Mouse (Mus musculus) T-cell, adult 2 months (primary cell): Measurements from ENCODE around the gene Zdhhc7.

Experiments used
- DNase-seq: peaks from one replicate; pipeline ENCODE4 v3.0.0; 2022; ENCODE audit warnings: low spot score

Gene Zdhhc7

DNA sequence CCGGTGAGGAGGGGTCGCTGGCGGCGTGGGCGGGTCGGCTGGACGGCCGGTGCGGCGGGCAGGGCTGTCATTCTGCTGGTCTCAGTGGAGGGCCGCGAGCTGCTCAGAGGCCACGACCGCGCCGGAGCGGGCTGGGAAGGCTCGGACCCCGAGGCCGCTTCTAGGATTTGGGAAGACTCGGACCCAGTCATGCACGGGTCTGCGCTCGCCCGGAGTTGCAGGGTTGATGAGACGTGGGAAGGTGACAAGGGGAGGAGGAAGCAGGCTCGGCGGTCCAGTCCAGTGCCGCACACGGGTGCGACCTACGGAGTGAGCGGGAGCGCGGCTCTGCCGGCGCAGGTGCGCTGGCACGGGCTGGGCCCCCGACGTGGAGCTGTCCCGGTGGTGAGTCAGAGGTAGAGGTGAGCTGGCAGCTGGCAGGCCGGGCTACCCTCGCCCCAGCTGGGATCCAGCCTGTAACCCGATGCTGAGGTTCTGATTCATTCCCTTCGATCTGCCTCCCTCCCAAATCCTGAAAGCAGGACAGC is 13.1 kb upstream of the Zdhhc7 start:
- DNase-seq: peak; percentile 26

DNA sequence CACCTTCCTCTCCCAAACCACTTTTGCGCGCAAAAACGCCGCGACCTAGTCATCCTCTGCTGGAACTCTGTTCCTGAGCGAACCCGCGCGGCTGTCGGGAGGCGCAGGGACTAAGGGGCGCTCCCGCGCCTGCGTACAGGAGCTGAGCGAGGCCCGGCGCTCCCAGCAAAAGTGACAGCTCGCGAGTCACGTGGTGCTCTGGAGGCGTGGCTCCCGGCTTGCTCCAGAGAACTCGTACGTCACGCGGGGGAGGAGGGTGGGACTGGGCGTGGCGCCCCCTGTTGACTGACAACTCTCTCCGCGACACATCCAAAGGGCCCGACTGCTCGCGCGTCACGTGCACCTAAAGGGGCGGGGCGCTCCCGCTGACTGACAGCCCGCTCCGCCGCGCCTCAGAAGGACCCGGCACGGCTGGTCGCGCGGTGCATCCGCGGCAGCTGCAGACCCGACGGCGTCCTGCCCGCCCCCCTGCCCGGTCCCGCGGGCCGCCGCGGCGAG is 12.5 kb upstream of the Zdhhc7 start, which contains the start of gene 6430548M08Rik:
Gene 6430548M08Rik (plus strand): TSS at position 395 of the 498 bp plus-strand sequence.
- peak; percentile 100 for DNase-seq

DNA sequence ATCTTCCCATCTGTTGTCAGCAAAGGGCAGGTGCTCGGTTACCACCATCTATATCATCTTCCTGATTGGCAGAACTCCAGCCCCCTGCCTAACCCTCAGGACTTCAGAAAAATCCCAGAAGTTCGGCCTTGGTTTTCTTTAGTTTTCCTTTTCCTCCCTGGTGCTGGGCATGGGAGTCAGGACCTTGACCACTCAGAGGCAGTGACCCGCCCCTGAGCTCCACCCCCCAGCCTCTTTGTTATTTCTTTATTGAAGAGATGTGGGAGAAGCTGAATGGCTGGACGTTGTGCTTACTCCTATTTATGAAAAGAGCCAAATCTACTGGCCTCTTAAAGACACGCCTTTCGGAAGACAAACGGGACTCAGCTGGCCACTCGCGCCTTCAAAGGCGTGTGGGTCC is 12.0 kb upstream of the Zdhhc7 start:
- no peak for DNase-seq

DNA sequence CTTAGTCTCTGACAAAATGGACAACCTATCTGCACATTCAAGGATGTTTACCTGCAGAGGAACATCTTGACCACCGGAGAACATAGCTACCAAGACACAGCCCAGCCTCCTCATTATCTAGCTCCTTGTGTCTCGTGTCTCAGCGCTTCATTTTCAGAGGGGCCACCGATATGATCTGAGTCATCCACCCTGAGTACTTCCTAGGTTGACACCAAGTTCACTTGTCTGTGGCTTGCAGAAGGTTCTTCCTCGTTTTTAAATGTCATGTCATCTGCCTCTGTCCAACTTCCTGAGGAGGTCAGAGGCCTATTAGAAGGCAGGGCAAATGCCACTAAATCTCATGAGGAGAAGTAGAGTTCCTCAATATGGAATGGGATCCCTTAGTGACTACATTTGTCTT is 11.3 kb upstream of the Zdhhc7 start:
- no peak for DNase-seq

DNA sequence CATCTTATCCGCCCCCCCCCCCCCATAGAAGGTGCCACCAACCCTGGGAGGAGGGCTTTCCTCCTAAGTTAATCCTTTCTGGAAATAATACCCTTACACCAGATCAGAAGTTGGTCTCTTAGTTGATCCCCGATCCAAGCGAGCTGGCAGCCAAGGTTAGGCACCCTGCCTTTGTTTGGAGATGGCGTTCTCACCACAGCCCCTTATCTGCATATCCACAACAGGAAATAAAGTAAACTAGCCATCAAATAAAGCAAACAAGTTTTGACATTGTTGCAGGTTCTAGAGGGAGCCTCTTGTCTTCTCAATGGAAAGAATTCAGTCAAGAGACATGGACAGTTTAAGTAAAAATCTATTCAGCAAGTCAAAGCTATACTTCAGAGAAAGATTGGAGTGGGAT is 10.1 kb upstream of the Zdhhc7 start:
- no peak for DNase-seq

DNA sequence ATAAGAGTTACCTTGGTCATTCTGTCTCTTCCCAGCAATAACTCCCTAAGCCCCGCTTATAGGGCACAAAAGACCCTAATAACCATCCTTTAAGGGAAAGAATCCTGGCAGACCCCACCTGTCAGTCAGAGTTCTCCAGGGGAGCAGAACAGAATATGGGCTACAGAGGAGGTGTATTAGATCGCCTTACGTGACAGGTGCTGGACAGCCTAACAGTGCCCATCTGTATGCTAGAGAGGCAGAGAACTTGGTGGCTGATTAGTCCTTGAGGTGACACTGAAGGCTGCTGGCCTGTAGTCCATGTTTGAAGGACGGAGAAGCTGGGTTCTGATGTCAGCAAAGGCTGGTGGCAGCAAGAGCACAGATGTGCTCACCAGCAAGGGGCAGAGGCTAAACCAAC is 9.7 kb upstream of the Zdhhc7 start:
- DNase-seq: no peak

DNA sequence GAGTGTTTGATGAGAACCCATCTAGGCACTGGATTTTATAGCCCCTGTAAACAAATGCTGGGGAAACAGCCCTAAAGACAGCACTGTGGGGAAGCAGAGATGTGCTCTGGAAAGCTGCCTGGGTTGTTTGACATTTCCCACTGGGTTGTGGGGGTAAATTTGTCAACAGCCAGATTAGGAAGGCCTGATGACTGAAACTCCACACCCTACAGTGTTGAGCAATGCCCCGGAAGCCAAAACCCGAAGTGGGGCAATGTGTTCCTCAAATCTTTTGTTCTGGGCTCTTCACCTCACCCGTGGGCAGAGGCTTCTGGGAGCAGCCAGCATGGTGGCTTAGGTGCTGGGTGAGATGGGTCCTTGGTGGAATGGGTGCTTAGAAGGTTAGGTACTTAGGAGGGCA is 7.9 kb upstream of the Zdhhc7 start:
- no peak for DNase-seq

DNA sequence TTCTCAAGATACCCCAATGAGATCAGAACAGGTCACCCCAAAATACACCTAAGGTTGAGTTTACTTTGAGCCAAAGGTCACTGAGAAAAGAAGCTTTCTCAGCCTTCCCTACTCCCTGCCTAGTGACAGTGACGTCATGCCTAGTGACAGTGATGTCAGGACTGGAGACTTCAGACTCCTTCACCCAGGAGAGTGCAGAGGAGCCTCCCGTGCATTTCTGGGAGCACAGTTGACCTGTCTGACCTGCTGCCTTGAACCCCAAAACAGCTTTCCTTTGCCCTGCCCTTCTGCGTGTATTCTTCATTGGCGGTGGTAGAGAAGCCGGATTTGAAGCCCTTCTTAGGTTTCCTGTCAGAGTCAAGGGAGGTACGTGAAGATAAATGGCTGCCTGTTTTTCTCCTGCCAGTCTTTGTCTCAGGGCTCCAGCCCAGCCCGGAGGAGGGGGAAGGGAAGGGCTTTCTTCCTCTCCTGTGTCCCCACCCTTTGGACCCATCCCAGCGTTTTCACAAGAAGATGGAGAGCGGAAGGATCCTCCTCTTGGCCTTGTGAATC is 3.5 kb upstream of the Zdhhc7 start:
- DNase-seq: peak; percentile 44

DNA sequence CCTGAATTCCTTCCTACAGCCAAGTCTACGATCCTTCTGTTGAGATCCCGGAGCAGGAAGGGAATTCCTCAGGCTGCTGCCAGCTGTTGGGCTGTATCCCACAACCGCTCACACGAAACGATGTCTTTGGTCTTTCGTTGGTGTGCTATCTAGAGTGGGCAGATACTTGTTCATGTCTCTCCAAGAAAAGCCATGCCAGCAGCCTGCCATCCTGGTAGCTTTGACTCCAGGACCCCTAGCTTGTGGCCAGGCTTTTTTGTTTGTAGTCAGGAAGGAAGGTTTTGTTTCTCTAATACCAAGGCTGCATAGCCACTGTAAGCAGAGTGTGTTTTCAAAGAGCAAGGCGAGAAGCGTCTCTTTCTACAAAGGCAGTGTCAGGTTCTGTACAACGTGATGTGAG is 2.6 kb upstream of the Zdhhc7 start:
- no peak for DNase-seq

DNA sequence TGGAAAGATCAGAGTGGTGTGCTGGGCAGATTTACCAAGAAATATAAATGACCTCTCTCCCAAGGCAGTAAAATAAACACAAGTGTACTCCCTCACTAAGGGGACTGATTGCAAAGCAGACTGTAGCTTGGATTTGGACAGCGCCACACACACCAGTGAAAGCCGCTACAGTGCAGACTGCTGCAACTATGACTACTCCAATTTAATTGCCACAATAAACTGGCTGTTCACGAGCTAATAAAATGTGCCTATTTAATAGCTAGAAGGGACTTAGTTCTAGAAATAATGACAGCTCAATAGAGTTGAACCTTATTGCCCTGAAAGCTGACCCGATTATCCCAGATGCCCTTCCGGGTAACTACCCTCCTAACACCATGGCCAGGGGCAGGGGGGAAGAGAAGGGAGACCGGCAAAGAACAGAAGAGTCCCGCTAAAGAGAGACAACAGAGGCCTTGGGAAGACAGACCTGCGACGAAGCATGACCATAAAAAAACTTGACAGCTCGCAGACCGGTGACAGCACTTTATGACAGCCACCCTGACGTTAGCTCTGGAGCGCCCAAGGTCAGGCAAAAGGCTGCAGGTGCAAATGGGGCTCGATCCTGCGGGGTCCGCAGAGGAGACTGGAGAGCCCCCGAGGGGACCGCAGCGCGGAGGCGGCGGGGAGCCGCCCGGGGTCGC is 754 bp downstream of the Zdhhc7 start:
- no peak for DNase-seq

DNA sequence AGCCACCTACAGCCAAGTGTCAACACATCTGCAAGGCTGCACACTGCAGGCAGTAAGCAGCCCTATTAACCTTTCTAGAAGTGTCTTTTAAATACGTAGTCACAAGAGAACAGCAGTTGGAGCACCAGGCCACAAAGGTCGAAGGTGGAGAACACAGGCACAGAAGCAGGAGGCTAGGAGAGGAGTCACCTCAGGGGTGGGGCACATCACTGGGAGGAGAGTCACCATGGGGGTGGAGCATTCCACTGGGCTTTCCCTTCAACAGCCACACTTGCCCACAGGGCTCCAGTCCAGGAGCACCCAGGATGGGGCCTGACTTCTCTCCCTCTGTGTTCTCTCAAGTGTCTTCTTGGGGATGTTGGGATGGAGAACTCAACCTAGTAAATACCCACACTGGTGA is 4.8 kb downstream of the Zdhhc7 start:
- no peak for DNase-seq

DNA sequence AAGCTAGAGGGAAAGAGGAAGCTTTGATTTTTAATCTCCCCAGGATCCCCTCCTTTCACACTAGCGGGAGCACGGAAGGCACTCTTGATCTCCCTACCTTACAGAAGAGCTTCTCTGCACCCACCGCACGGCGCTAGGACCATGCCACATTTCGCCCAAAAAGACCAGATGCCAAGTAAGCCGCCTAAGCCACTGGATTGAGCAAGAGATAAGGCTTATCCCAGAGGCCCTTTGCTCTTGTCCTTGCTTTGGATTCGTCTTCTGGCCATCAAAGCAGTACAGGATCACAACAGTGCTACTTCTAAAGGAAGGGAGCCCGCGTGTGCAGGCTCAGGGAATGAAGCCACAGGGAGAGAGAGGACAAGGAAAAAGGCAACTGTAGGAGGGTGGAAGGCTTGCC is 6.5 kb downstream of the Zdhhc7 start:
- DNase-seq: no peak

DNA sequence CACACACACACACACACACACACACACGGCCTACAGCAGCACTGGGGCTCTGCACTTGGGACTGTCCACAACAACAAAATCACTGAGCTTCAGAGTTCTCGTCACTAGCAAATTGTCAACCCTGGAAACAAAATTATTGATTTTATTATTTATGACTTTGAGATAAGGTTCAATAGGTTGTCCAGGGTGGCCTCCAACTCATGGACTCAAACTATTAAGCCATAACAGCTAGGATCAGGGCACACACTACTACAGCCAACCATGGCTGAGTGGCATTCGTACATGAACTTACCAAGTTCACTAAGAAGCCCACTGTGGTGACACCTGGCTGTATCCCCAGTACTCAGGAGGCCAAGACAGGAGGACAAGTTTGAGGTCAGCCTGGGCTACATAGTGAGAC is 8.2 kb downstream of the Zdhhc7 start:
- DNase-seq: no peak

DNA sequence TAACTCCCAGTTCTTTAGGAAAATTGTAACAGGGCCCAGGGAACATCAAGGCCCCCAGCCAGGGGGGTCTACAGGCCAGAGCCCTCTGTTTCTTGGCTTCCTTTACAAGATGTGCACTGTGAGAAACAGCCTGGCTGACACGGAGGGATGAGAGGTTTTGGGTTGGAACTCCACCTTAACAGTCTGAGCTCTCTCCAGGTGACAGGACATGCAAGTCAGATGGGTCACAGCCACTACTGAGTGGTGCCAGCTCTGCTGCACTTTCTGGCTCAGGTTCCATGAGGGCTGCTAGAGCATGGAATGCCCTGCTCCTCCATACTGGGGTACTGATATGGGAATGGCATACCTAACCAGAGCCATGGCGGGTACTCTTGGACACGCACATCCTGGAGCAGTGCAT is 10.2 kb downstream of the Zdhhc7 start:
- DNase-seq: no peak

DNA sequence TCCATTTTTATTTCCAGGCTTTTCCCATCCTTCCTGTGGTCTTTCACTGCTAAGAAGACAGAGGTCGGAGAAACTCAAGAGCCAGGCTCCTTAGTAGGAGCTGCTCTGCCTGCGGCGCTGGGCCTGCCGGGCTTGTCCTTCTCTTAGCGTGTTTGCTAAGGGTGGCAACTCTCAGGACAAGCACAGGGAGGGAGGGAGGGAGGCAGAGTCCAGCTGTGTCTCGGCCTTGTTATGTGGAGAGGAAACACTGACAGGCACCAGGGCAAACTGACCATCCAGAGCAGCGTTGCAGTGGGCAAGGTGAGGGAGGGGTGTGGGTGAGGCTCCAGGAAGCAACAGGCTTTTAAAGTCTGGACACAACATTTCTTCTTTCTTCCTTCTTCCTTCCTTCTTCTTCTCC is 11.8 kb downstream of the Zdhhc7 start:
- no peak for DNase-seq

DNA sequence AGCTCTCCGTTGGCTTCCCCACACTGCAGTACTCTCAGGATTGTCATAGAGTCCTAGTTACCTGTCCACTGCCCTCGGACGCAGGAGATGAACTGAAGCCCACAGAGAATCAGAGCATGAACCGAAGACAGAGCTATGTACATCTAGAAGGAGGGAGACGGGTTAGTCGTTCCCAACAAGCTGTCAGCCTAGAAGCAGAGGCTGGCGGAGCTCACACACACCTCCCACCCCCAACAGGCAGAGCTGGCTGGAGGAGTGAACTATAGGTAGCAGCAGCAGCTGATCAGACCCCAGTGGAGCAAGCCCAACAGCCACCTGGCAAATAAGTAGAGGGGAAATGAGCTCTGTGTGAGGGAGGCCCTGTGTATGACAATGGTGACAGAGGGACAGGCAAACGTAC is 16.5 kb downstream of the Zdhhc7 start:
- DNase-seq: no peak

DNA sequence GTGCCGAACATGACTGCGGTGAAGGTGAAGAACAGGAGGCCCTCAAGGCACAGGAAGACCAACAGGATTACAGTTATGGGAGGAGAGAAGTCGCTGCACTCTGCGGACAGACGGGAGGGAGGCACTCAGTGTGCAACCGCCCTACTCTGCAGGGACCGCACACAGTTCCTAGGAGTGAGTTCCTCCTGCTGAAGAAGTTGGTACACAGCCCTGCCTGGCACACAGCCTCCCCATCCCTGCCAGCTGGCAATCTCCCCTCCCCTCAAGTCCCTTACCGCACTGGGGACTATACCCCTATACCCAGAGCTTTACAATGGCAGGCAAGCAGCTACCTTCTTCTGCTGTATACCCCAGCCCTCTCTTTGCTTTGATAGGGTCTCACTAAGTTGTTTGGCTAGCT is 18.0 kb downstream of the Zdhhc7 start:
- no peak for DNase-seq

DNA sequence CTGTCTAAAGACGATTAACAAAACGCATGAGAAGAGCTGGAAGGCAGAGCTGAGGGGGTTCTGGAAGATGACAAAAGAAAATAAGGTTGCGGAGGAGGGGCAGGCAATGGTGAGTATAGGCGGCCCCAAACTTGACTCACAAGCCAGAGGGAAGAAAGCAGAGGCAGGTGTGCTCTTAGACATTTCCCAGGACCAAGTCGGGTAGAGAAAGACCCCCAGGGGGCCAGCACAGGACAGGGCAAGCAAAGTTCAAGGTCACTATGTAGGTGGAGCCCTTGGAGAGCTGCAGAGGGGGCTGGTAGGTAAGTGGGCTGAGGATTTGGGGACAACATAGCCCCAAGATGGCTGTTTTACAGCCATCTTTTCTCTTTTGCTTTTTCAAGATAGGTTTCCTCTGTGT is 21.9 kb downstream of the Zdhhc7 start:
- no peak for DNase-seq

DNA sequence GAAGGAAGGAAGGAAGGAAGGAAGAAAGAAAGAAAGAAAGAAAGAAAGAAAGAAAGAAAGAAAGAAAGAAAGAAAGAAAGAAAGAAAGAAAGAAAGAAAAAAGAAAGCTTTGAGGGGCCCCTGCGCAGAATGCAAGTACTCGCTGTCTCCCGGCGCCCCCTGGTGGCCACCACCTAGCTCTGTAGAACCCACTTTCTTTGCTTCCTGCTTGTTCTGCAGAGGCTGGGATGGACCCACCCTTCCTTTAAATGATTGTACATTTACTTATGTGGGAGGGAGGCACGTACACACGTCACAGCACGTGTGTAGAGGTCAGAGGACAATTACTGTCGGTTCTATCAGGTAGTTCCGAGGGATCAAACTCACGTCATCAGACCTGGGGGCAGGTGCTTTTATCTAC is 23.2 kb downstream of the Zdhhc7 start:
- peak; percentile 72 for DNase-seq

DNA sequence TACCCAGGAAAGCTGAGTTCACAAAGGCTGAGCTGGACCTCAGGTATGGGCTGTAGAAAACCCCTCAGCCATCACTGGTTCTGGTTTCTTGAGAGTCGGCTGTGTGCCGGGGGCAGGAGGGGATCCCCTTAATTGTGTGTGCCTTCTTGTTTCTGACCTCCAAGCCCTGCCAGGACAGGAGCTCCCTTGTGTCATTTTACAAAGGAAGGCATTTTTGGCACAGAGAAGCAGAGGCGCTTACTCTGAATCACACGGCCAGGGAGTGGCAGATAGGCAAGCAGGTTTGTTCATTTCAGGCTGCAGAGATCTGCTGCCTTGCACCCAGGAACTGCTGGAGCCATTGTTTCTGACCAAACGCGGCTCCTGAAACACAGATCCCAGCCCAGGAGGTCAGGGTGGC is 25.9 kb downstream of the Zdhhc7 start:
- no peak for DNase-seq

DNA sequence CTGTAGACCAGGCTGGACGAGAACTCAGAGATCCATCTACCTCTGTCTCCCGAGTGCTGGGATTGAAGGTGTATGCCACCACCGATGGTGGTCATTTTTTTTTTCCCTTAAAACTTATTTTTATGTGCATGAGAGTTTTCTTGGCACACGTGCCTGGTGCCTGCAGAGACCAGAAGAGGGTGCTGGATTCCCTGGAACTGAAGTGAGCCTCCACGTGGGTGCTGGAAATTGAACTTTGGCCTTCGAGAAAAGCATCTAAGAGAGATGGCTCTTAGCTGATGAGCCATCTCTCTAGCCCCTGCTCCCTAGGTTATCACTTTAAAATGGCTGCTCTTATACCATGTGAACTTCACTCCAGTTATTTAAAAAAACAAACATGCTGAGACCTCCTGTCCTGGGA is 26.8 kb downstream of the Zdhhc7 start:
- no peak for DNase-seq

DNA sequence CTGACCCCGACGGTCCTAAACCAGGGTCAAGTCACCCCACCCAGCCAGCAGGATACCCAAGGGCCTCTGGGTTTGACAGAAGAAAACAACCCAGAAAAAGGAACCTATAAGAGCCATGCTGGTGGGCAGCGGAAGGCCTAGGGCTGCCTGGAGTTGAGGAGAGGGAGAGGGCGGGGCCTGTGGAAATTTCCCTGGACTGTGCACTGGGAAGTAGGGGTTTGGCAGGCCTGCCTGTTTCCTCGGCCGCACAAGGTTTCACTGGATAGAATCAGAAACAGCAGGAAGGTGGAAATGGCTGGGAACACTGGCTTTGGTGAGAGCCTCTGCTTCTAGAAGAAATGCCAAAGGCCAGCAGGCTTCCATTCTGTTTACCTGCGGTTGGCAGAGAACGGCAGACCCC is 28.5 kb downstream of the Zdhhc7 start:
- no peak for DNase-seq

DNA sequence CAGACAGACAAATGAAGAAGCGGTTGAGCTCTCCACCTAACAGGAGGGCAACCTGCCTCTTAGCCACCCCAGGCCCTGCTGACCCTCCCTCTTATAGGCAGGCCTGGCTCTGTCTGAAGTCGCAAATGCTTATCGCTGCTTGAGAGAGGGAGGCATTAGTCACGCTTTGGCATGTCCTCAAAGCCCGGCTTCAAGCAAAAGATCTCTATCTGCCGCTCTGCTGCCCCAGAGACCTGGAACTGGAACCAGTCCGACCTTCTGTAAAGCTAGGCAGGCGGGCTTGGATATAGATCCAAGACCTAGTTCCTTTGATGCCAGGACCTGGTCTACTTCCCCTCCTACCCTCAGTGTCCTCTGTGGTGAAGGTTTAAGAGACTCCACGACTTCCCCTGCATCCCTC is 29.0 kb downstream of the Zdhhc7 start:
- DNase-seq: no peak

DNA sequence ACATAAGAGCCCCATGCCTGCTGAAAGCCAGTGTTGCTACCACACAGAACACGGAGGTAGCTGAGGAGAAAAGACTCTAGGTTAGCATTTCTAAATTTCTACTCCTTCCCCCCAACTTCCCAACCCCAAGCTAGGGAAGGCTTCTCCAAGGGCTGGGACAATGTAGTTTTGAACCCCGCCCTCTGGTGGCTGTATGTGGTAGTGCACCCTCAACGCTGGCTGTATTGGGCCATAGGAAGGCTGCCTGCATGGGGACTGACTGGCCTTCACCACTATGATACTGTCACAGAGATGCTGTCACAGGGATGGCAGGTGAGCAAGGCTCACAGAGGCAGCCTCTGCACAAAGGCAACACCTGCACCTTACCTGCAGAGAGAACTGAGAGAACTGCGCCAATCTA is 29.6 kb downstream of the Zdhhc7 start:
- peak; percentile 39 for DNase-seq
